Comparison of ENCODE assay signal across 9 mouse cellular contexts in the genomic region with DNA sequence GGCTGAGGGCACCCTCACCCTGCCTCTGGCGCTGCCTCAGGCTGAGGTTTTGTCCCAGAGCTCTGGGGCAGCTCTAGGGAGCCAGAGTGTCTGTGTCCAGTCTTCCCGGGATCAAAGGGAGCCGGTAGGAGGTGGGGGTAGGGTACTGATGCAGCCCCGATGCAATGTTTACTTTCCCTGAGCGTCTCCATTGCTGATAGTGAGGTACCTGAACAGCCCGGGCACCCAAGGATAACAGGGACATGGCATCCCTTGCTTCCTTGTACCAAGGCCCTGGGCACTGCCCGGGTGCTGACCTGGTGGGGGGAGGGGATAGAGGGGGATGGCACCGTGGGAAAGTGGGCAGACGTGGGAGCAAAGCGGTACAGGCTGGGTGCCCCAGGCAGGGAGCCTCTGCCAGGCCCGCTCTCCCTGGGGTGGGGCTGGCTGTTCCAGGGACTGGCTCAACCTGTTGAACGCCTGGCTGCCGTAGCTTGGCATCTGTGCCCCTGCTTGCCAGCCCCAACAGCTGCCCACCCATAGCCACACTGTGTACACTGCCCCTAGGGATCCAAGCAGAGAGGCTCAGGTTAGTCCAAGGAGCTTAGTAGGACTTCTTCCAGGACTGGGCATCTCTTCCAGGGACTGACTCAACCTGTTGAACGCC. TPM values are rescaled to one million over a fixed set of nuclear protein-coding genes. Genes with fewer than 3 reads are reported as not detected.
DNase-seq lines count a peak whose midpoint lies in the region; ATAC-seq and TF ChIP-seq lines count a peak whose summit lies in the region.
"Had no signal": no experiment of that assay in that cellular context is flagged by ENCODE, and none has a peak within 500 bp of the region (broad histone marks: within the 10 kb centered on the region; RNA-seq: fewer than 3 reads in every experiment).

No protein-coding gene starts in this region.

- H3K4me2 ChIP-seq in forebrain, embryonic 11.5 days (ENCODE audit: low read depth, low read length, severe bottlenecking), result peak overlapping the region; percentile 89
- peak overlapping the region; percentile 88 for H3K4me2 ChIP-seq in hindbrain, postnatal 0 days (ENCODE audit: low read depth, low read length)
- H3K4me2 ChIP-seq in liver, embryonic 14.5 days (ENCODE audit: low read depth), result peak overlapping the region; percentile 68
- H3K4me2 ChIP-seq in stomach, embryonic 15.5 days, result peak overlapping the region; percentile 69

- no peaks in the 10 kb centered on the region for H3K36me3 ChIP-seq in forebrain, embryonic 11.5 days (ENCODE audit: control insufficient read depth, insufficient read depth, low read length)
- H3K36me3 ChIP-seq in hindbrain, postnatal 0 days (ENCODE audit: insufficient read depth, low read length), result no peaks in the 10 kb centered on the region
- H3K36me3 ChIP-seq in liver, embryonic 14.5 days (replicated peaks; ENCODE audit: control insufficient read depth, insufficient read depth, low read depth), result no peaks in the 10 kb centered on the region
- H3K36me3 ChIP-seq in stomach, embryonic 15.5 days, result no peaks in the 10 kb centered on the region

- no peaks in the 10 kb centered on the region for H3K9me3 ChIP-seq in forebrain, embryonic 11.5 days (ENCODE audit: control insufficient read depth, low read length)
- H3K9me3 ChIP-seq in hindbrain, postnatal 0 days (ENCODE audit: low read length), result no peaks in the 10 kb centered on the region
- no peaks in the 10 kb centered on the region for H3K9me3 ChIP-seq in liver, embryonic 14.5 days (ENCODE audit: control insufficient read depth, low read length)
- no peaks in the 10 kb centered on the region for H3K9me3 ChIP-seq in stomach, embryonic 15.5 days

- H3K27me3 ChIP-seq in forebrain, embryonic 11.5 days (ENCODE audit: control insufficient read depth, insufficient read depth, low read length), result no peaks in the 10 kb centered on the region
- H3K27me3 ChIP-seq in hindbrain, postnatal 0 days (ENCODE audit: insufficient read depth, low read length), result no peaks in the 10 kb centered on the region
- H3K27me3 ChIP-seq in liver, embryonic 14.5 days (ENCODE audit: control insufficient read depth, insufficient read depth, low read length), result peaks cover 22% of the 10 kb centered on the region
- H3K27me3 ChIP-seq in stomach, embryonic 15.5 days (replicated peaks), result no peaks in the 10 kb centered on the region

- DNase-seq in ovary, postnatal 36 days (ENCODE audit: low spot score), result peak; percentile 47
- no peak for DNase-seq in ovary, postnatal 10 days (ENCODE audit: low spot score)
- DNase-seq in forebrain, embryonic 11.5 days (ENCODE audit: low spot score), result no peak
- no peak for DNase-seq in hindbrain, postnatal 0 days (ENCODE audit: low spot score)
- DNase-seq in liver, embryonic 14.5 days (ENCODE audit: low read depth in 3 of 3, low spot score in 3 of 3), result no peak
- no peak for DNase-seq in left cerebral cortex, postnatal 14 days (ENCODE audit: low spot score in 2 of 2)

- H3K4me1 ChIP-seq in forebrain, embryonic 11.5 days (replicated peaks; ENCODE audit: control insufficient read depth, insufficient read depth, low read length), result peaks cover 55% of the 10 kb centered on the region
- peaks cover 56% of the 10 kb centered on the region for H3K4me1 ChIP-seq in hindbrain, postnatal 0 days (ENCODE audit: insufficient read depth, low read length)
- peaks cover 0 to 2% of the 10 kb centered on the region in 2 experiments; a peak in 2 of 4 replicates for H3K4me1 ChIP-seq in liver, embryonic 14.5 days (replicated peaks; ENCODE audit: control insufficient read depth in 2 of 2, insufficient read depth in 2 of 2, low read length in 1 of 2)
- H3K4me1 ChIP-seq in stomach, embryonic 15.5 days, result peaks cover 76% of the 10 kb centered on the region

- H3K27ac ChIP-seq in forebrain, embryonic 11.5 days (ENCODE audit: low read depth, low read length), result no peak overlapping the region
- H3K27ac ChIP-seq in hindbrain, postnatal 0 days, result no peak overlapping the region
- no peak overlapping the region for H3K27ac ChIP-seq in liver, embryonic 14.5 days
- H3K27ac ChIP-seq in stomach, embryonic 15.5 days, result peak overlapping the region; percentile 97

- intact Hi-C loops in left cerebral cortex, postnatal 14 days (cut with DNase I), result no loop called here

- no peak overlapping the region; the same call in 1 of the 2 replicates for H3K9ac ChIP-seq in forebrain, embryonic 11.5 days (ENCODE audit: low read length)
- H3K9ac ChIP-seq in hindbrain, postnatal 0 days (replicated peaks; ENCODE audit: low read length), result peak overlapping the region; percentile 98
- no peak overlapping the region for H3K9ac ChIP-seq in liver, embryonic 14.5 days (replicated peaks)
- H3K9ac ChIP-seq in stomach, embryonic 15.5 days, result peak overlapping the region; percentile 10; the same call in 1 of the 2 replicates

- H3K4me3 ChIP-seq in forebrain, embryonic 11.5 days (ENCODE audit: low read depth, low read length), result peak overlapping the region; percentile 96
- H3K4me3 ChIP-seq in hindbrain, postnatal 0 days (ENCODE audit: low read length), result peak overlapping the region; percentile 87
- no peak overlapping the region for H3K4me3 ChIP-seq in liver, embryonic 14.5 days (ENCODE audit: insufficient read depth in 1 of 2, low read depth in 2 of 2, low read length in 2 of 2)
- H3K4me3 ChIP-seq in stomach, embryonic 15.5 days (replicated peaks), result peak overlapping the region; percentile 96

- ATAC-seq in forebrain, embryonic 11.5 days (replicated peaks; ENCODE audit: low FRiP score), result no peak
- no peak for ATAC-seq in hindbrain, postnatal 0 days
- no peak for ATAC-seq in liver, embryonic 14.5 days (ENCODE audit: insufficient read depth)
- ATAC-seq in stomach, embryonic 15.5 days (ENCODE audit: insufficient read depth, low FRiP score, low read depth), result 0 out of 2 replicates have a peak, but pooled peaks have one; percentile 5
- no peak for ATAC-seq in activated CD4-positive, CD25-positive, alpha-beta regulatory T cell, adult 4 months

- WGBS in forebrain, embryonic 11.5 days, result 36% methylated on average over 14 of the region's 14 CpGs
- WGBS in hindbrain, postnatal 0 days, result 15% methylated on average over 14 of the region's 14 CpGs
- 53% methylated on average over 14 of the region's 14 CpGs for WGBS in liver, embryonic 14.5 days (ENCODE audit: insufficient replicate concordance)
- WGBS in stomach, embryonic 15.5 days, result 25% methylated on average over 12 of the region's 14 CpGs

- no peak for TF ChIP-seq CTCF in hindbrain, postnatal 0 days (IDR thresholded peaks at IDR 0.05; ENCODE audit: low read depth)
- TF ChIP-seq CTCF in liver, embryonic 14.5 days (IDR thresholded peaks at IDR 0.05; ENCODE audit: low read depth), result no peak

- TF ChIP-seq EP300 in liver, embryonic 14.5 days (IDR thresholded peaks at IDR 0.05; ENCODE audit: low read depth), result no peak

RNA-seq across cellular contexts. Expression of a gene that starts 3.0 kb away (rescaled TPM):
- polyA plus RNA-seq in forebrain, embryonic 11.5 days (2014; fragmentation: Nextera tagmentation; extraction: Ambion mirVana), result 8.7 and 10.6 TPM in 2 replicates
- 32.7 and 44.5 TPM in 2 replicates for total RNA-seq in hindbrain, postnatal 0 days (2014; rRNA removed)
- polyA plus RNA-seq in hindbrain, postnatal 0 days (2015; fragmentation: Nextera tagmentation; extraction: Ambion mirVana), result 7.8 and 8.4 TPM in 2 replicates
- polyA plus RNA-seq in liver, embryonic 14.5 days (2012; rRNA removed), result 1.6 and 1.9 TPM in 2 replicates
- 1.0 and 1.5 TPM in 2 replicates for polyA plus RNA-seq in liver, embryonic 14.5 days (2014; fragmentation: Nextera tagmentation; extraction: Ambion mirVana)
- polyA plus RNA-seq in stomach, embryonic 15.5 days (2015; fragmentation: Nextera tagmentation; extraction: Ambion mirVana), result 12.0 and 12.1 TPM in 2 replicates
- 10 to 100 TPM; 13.2 to 15.2 TPM for polyA plus RNA-seq in activated CD4-positive, CD25-positive, alpha-beta regulatory T cell, adult 4 months (2017; shearing (Covaris generic))
- 10 to 100 TPM; 76.2 to 84.8 TPM for total RNA-seq in left cerebral cortex, postnatal 14 days (2021)

RNA-seq across cellular contexts. Expression of a gene that starts 30.9 kb away (rescaled TPM):
- not detected in 2 replicates for polyA plus RNA-seq in forebrain, embryonic 11.5 days (2014; fragmentation: Nextera tagmentation; extraction: Ambion mirVana)
- total RNA-seq in hindbrain, postnatal 0 days (2014; rRNA removed), result not detected in 2 replicates
- not detected in 2 replicates for polyA plus RNA-seq in hindbrain, postnatal 0 days (2015; fragmentation: Nextera tagmentation; extraction: Ambion mirVana)
- 0.04 TPM in 1 of 2 replicates, not detected in the other for polyA plus RNA-seq in liver, embryonic 14.5 days (2012; rRNA removed)
- not detected in 2 replicates for polyA plus RNA-seq in liver, embryonic 14.5 days (2014; fragmentation: Nextera tagmentation; extraction: Ambion mirVana)
- 18.2 and 26.2 TPM in 2 replicates for polyA plus RNA-seq in stomach, embryonic 15.5 days (2015; fragmentation: Nextera tagmentation; extraction: Ambion mirVana)
- not detected for polyA plus RNA-seq in activated CD4-positive, CD25-positive, alpha-beta regulatory T cell, adult 4 months (2017; shearing (Covaris generic))
- not detected for total RNA-seq in left cerebral cortex, postnatal 14 days (2021)
- total RNA-seq: heart, postnatal 14 days had no signal

RNA-seq across cellular contexts. Expression of a gene that starts 44.7 kb away (rescaled TPM):
- polyA plus RNA-seq in forebrain, embryonic 11.5 days (2014; fragmentation: Nextera tagmentation; extraction: Ambion mirVana), result not detected in 2 replicates
- total RNA-seq in hindbrain, postnatal 0 days (2014; rRNA removed), result not detected in 2 replicates
- polyA plus RNA-seq in hindbrain, postnatal 0 days (2015; fragmentation: Nextera tagmentation; extraction: Ambion mirVana), result not detected in 2 replicates
- polyA plus RNA-seq in liver, embryonic 14.5 days (2012; rRNA removed), result not detected in 2 replicates
- polyA plus RNA-seq in liver, embryonic 14.5 days (2014; fragmentation: Nextera tagmentation; extraction: Ambion mirVana), result not detected in 2 replicates
- polyA plus RNA-seq in stomach, embryonic 15.5 days (2015; fragmentation: Nextera tagmentation; extraction: Ambion mirVana), result not detected in 2 replicates
- polyA plus RNA-seq in activated CD4-positive, CD25-positive, alpha-beta regulatory T cell, adult 4 months (2017; shearing (Covaris generic)), result under 1 TPM in 1 of 2 experiments, not detected in 1; 0.45 TPM
- total RNA-seq in left cerebral cortex, postnatal 14 days (2021), result not detected
- total RNA-seq: heart, postnatal 14 days had no signal

Comparison
In these comparisons a context has a peak if more than half of its experiments do, and no peak if none do; other contexts are left out.
1. H3K4me3 ChIP-seq: peak in forebrain, embryonic 11.5 days (single experiment), hindbrain, postnatal 0 days (single experiment) and stomach, embryonic 15.5 days (single experiment); none in liver, embryonic 14.5 days (0 of 2).
2. H3K9ac ChIP-seq: peak in hindbrain, postnatal 0 days (single experiment) and stomach, embryonic 15.5 days (single experiment); none in forebrain, embryonic 11.5 days (single experiment) and liver, embryonic 14.5 days (single experiment).
3. RNA of a gene that starts 30.9 kb away (polyA plus RNA-seq): 18.2 to 26.2 TPM in stomach, embryonic 15.5 days; not detected in hindbrain, postnatal 0 days, not detected in forebrain, embryonic 11.5 days, 0.04 TPM in liver, embryonic 14.5 days and not detected in activated CD4-positive, CD25-positive, alpha-beta regulatory T cell, adult 4 months; every median in the first group is over 10 times any median in the second.
4. Peak in every context shown above with its lines, with median percentiles within 50 percentile points of each other: H3K4me2 ChIP-seq.